Mouse (Mus musculus) lung, postnatal 14 days (tissue): Measurements from ENCODE around the gene Pou5f1.
"Not testable (repeated sequence)": the region's sequence is repeated elsewhere in the genome, so short reads cannot be mapped to it uniquely, and the experiment has no call there.

Experiments
- DNase-seq: peaks from one replicate; pipeline ENCODE4 v3.0.0; 2021

The Pou5f1 gene

GRCm38 (mm10) chr17:35505776-35506175 is at the start of gene Pou5f1:
Pou5f1 (plus strand) TSS chr17:35506018.
- no peak for DNase-seq

GRCm38 (mm10) chr17:35458247-35458646 is 47.6 kb upstream of the Pou5f1 start:
- not testable (repeated sequence) for DNase-seq

GRCm38 (mm10) chr17:35460513-35461341 is 45.1 kb upstream of the Pou5f1 start:
- DNase-seq, result not testable (repeated sequence)

GRCm38 (mm10) chr17:35465651-35466050 is 40.2 kb upstream of the Pou5f1 start:
- DNase-seq, result not testable (repeated sequence)

GRCm38 (mm10) chr17:35468936-35469335 is 36.9 kb upstream of the Pou5f1 start:
- DNase-seq, result not testable (repeated sequence)

GRCm38 (mm10) chr17:35469842-35470751 is 35.7 kb upstream of the Pou5f1 start, which contains the start of gene H2-Q10:
H2-Q10 (plus strand) TSS chr17:35470089.
- no peak for DNase-seq

GRCm38 (mm10) chr17:35484066-35484465 is 21.8 kb upstream of the Pou5f1 start:
- peak; percentile 76 for DNase-seq

GRCm38 (mm10) chr17:35485702-35486101 is 20.1 kb upstream of the Pou5f1 start:
- no peak for DNase-seq

- DNase-seq, result no peak
Observed at GRCm38 (mm10) chr17:35486726-35487125, 19.1 kb upstream of the Pou5f1 start.

- DNase-seq, result no peak
Observed at GRCm38 (mm10) chr17:35488041-35488440, 17.8 kb upstream of the Pou5f1 start.

- DNase-seq, result no peak
Observed at GRCm38 (mm10) chr17:35490320-35490719, 15.5 kb upstream of the Pou5f1 start.

- DNase-seq, result no peak
Observed at GRCm38 (mm10) chr17:35497124-35497523, 8.7 kb upstream of the Pou5f1 start.

GRCm38 (mm10) chr17:35502226-35502625 is 3.6 kb upstream of the Pou5f1 start:
- DNase-seq, result no peak

- no peak for DNase-seq
Observed at GRCm38 (mm10) chr17:35502762-35503161, 3.1 kb upstream of the Pou5f1 start.

GRCm38 (mm10) chr17:35503849-35504248 is 2.0 kb upstream of the Pou5f1 start:
- DNase-seq, result no peak

GRCm38 (mm10) chr17:35504628-35505481 is 963 bp upstream of the Pou5f1 start:
- DNase-seq, result no peak

- DNase-seq, result no peak
Observed at GRCm38 (mm10) chr17:35506881-35507280, 1.1 kb downstream of the Pou5f1 start.

- DNase-seq, result no peak
Observed at GRCm38 (mm10) chr17:35507556-35508260, 1.9 kb downstream of the Pou5f1 start.

GRCm38 (mm10) chr17:35508279-35508678 is 2.5 kb downstream of the Pou5f1 start:
- DNase-seq, result not testable (repeated sequence)

- peak; percentile 58 for DNase-seq
Observed at GRCm38 (mm10) chr17:35509284-35509683, 3.5 kb downstream of the Pou5f1 start.

- DNase-seq, result no peak
Observed at GRCm38 (mm10) chr17:35512916-35513626, 7.3 kb downstream of the Pou5f1 start.
